Mouse (Mus musculus): Measurements from ENCODE around the gene Fam213b. TPM values are rescaled to one million over a fixed set of nuclear protein-coding genes. Genes with fewer than 3 reads are reported as not detected.

The Fam213b gene
- polyA plus RNA-seq, 1 experiment from 2014 or later: 42.1 TPM

DNA sequence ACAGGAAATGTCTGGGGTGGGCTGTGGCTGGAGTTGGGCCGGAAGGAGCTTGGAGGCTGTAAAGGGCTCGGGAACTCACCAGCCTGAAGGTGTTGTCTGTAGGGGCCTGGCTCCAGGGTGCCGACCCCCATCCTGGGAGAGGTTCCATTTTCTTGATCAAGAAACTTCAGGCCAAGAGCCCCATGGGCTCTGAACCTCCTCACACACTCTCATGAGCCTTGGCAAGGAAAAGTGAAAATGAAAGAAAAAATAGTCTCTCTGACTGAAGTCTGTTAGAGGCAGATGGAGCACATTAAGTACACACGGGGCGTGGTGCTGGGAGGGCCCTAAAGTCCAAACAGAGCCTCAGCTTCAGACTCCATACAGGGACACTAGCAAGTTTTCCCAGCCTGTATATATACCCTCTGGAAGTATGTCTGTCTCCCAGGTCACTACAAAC is 29.0 kb upstream of the Fam213b start:
- no peak overlapping the region for H3K9ac ChIP-seq (ENCODE audit: low read length)
- DNase-seq (ENCODE audit: low spot score) (no peak), ATAC-seq (ENCODE audit: insufficient read depth, low FRiP score, low TSS enrichment) (no peak)
- H3K27me3 ChIP-seq (ENCODE audit: control insufficient read depth, insufficient read depth, low read length): no peaks in the 10 kb centered on the region
- H3K4me1 ChIP-seq (ENCODE audit: control insufficient read depth, insufficient read depth, low read length): no peaks in the 10 kb centered on the region
- no peak overlapping the region for H3K4me3 ChIP-seq (ENCODE audit: low read depth, low read length)
- H3K9me3 ChIP-seq (ENCODE audit: control insufficient read depth, low read length): no peaks in the 10 kb centered on the region
- H3K27ac ChIP-seq (ENCODE audit: low read depth, low read length): no peak overlapping the region
- H3K36me3 ChIP-seq (ENCODE audit: control insufficient read depth, insufficient read depth, low read length): no peaks in the 10 kb centered on the region
- WGBS: 49% methylated on average over 5 of the region's 5 CpGs
- H3K4me2 ChIP-seq (ENCODE audit: low read depth): no peak overlapping the region

DNA sequence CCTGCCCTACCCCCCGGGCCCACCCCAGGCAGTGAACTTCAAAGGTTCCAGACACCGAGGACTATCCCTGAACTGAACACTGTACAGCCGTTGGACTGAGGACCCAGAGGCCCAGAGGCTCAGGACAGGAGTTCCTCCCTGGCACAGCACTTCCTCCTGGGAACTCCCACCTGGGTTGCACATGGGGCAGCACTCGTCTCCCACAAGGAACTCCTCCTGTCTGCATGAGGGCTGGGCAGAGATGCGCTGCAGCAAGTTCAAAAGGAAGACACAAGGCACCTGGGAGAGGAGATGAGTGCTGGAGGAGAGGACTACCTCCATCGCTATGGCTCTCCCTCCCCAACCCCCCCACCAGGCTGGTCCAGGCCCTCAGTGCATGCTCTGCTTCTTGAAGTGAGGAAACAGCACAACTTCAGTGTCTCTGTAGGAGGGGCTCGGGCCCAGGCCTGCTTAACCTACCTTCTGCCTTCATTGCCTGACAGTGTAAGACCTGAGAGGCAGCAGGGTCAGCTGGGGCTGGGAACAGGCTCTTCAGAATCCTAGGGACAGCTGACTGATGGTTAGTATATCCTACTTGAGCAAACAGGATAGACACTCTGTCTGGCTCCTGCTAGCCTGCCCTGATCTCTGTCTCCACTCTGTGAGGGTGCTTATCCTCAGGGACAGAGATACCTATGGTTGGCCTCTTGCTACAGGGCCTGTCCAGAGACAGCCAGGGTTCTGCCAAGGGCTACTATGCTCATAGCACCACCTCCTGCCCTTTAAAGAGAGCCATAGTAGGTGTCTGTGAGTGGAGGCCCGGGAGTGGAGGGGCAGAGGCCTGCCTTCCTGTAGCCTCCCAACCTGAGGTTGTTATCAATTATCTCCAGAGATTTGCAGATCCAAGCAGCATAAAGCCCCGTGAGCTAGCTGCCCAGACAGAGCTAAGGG is 28.3 kb upstream of the Fam213b start:
- ATAC-seq (ENCODE audit: insufficient read depth, low FRiP score, low TSS enrichment) (no peak), DNase-seq (ENCODE audit: low spot score) (no peak)
- Histone ChIP-seq H3K27me3 (ENCODE audit: control insufficient read depth, insufficient read depth, low read length) (no peaks in the 10 kb centered on the region), H3K27ac (ENCODE audit: low read depth, low read length) (no peak overlapping the region), H3K9me3 (ENCODE audit: control insufficient read depth, low read length) (no peaks in the 10 kb centered on the region), H3K4me2 (ENCODE audit: low read depth) (no peak overlapping the region), H3K4me3 (ENCODE audit: low read depth, low read length) (no peak overlapping the region), H3K36me3 (ENCODE audit: control insufficient read depth, insufficient read depth, low read length) (no peaks in the 10 kb centered on the region), H3K4me1 (ENCODE audit: control insufficient read depth, insufficient read depth, low read length) (no peaks in the 10 kb centered on the region), H3K9ac (ENCODE audit: low read length) (peak overlapping the region; percentile 10; the same call in 1 of the 2 replicates)
- WGBS: 67% methylated on average over 9 of the region's 9 CpGs

- no peak for ATAC-seq (ENCODE audit: insufficient read depth, low FRiP score, low TSS enrichment)
- WGBS: 59% methylated on average over 4 of the region's 4 CpGs
Observed at GRCm38 (mm10) chr4:154925413-154925812, 26.5 kb upstream of the Fam213b start.

DNA sequence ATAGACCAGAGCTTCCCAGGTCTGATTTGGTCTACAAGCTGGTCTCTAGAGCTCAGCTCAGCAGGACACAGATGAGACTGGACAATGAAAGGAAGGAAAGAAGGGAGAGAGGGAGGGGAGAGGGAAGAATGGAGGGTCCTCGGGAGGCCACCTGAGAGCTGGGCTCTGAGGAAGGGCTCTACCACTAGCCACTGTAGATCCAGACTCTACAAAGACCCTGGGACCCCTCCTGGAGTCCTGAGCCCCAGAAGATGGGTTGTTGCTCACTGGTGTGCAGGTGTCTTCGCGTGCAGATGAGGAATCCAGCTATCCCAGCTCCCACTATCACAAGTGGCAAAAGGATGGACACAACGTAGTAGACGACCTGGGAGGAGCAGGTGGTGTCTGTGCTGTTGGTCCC is 24.0 kb upstream of the Fam213b start:
- no peak overlapping the region for H3K9ac ChIP-seq (ENCODE audit: low read length)
- no peak overlapping the region for H3K4me2 ChIP-seq (ENCODE audit: low read depth)
- H3K9me3 ChIP-seq (ENCODE audit: control insufficient read depth, low read length): no peaks in the 10 kb centered on the region
- no peak overlapping the region for H3K27ac ChIP-seq (ENCODE audit: low read depth, low read length)
- H3K36me3 ChIP-seq (ENCODE audit: control insufficient read depth, insufficient read depth, low read length): no peaks in the 10 kb centered on the region
- DNase-seq (ENCODE audit: low spot score) (no peak), ATAC-seq (ENCODE audit: insufficient read depth, low FRiP score, low TSS enrichment) (no peak)
- no peak overlapping the region for H3K4me3 ChIP-seq (ENCODE audit: low read depth, low read length)
- no peaks in the 10 kb centered on the region for H3K27me3 ChIP-seq (ENCODE audit: control insufficient read depth, insufficient read depth, low read length)
- WGBS: 87% methylated on average over 5 of the region's 5 CpGs
- H3K4me1 ChIP-seq (ENCODE audit: control insufficient read depth, insufficient read depth, low read length): no peaks in the 10 kb centered on the region

More at GRCm38 (mm10) chr4:154925413-154925812, 26.5 kb upstream of the Fam213b start:
- Histone ChIP-seq H3K4me2 (ENCODE audit: low read depth) (no peak overlapping the region), H3K27ac (ENCODE audit: low read depth, low read length) (no peak overlapping the region), H3K9ac (ENCODE audit: low read length) (no peak overlapping the region), H3K4me3 (ENCODE audit: low read depth, low read length) (no peak overlapping the region), H3K9me3 (ENCODE audit: control insufficient read depth, low read length) (no peaks in the 10 kb centered on the region), H3K27me3 (ENCODE audit: control insufficient read depth, insufficient read depth, low read length) (no peaks in the 10 kb centered on the region), H3K36me3 (ENCODE audit: control insufficient read depth, insufficient read depth, low read length) (no peaks in the 10 kb centered on the region), H3K4me1 (ENCODE audit: control insufficient read depth, insufficient read depth, low read length) (no peaks in the 10 kb centered on the region)
- DNase-seq (ENCODE audit: low spot score): no peak

GRCm38 (mm10) chr4:154922291-154922690 is 23.4 kb upstream of the Fam213b start:
- Histone ChIP-seq H3K4me1 (ENCODE audit: control insufficient read depth, insufficient read depth, low read length) (no peaks in the 10 kb centered on the region), H3K27ac (ENCODE audit: low read depth, low read length) (no peak overlapping the region)
- WGBS: 86% methylated on average over 4 of the region's 4 CpGs

DNA sequence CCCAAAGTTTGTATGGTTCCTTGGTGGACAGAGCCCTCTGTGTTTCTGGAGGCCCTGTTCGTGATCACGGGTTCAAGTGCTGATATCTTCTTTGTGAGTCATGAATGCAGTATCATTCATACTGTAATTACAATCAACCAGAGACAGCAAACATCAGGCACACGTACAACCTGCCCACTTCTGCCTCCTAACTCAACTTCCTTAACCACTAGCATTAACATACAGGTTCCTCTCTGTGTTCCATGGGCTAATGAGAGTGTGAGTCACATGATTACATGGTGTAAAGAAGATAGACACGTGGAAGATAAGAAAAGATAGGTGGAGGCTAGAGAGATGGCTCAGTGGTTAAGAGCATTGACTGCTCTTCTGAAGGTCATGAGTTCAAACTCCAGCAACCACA is 17.7 kb upstream of the Fam213b start:
- H3K9ac ChIP-seq (ENCODE audit: low read length): no peak overlapping the region
- DNase-seq (ENCODE audit: low spot score): no peak
- no peaks in the 10 kb centered on the region for H3K9me3 ChIP-seq (ENCODE audit: control insufficient read depth, low read length)
- no peak overlapping the region for H3K4me2 ChIP-seq (ENCODE audit: low read depth)
- H3K27me3 ChIP-seq (ENCODE audit: control insufficient read depth, insufficient read depth, low read length): no peaks in the 10 kb centered on the region
- H3K27ac ChIP-seq (ENCODE audit: low read depth, low read length): no peak overlapping the region
- no peaks in the 10 kb centered on the region for H3K4me1 ChIP-seq (ENCODE audit: control insufficient read depth, insufficient read depth, low read length)
- ATAC-seq (ENCODE audit: insufficient read depth, low FRiP score, low TSS enrichment): no peak
- WGBS: 88% methylated on average over 4 of the region's 4 CpGs
- H3K4me3 ChIP-seq (ENCODE audit: low read depth, low read length): no peak overlapping the region
- no peaks in the 10 kb centered on the region for H3K36me3 ChIP-seq (ENCODE audit: control insufficient read depth, insufficient read depth, low read length)

More at GRCm38 (mm10) chr4:154922291-154922690, 23.4 kb upstream of the Fam213b start:
- Histone ChIP-seq H3K4me3 (ENCODE audit: low read depth, low read length) (no peak overlapping the region), H3K4me2 (ENCODE audit: low read depth) (no peak overlapping the region), H3K9me3 (ENCODE audit: control insufficient read depth, low read length) (no peaks in the 10 kb centered on the region), H3K27me3 (ENCODE audit: control insufficient read depth, insufficient read depth, low read length) (no peaks in the 10 kb centered on the region), H3K36me3 (ENCODE audit: control insufficient read depth, insufficient read depth, low read length) (no peaks in the 10 kb centered on the region), H3K9ac (ENCODE audit: low read length) (no peak overlapping the region)
- DNase-seq (ENCODE audit: low spot score) (no peak), ATAC-seq (ENCODE audit: insufficient read depth, low FRiP score, low TSS enrichment) (no peak)

DNA sequence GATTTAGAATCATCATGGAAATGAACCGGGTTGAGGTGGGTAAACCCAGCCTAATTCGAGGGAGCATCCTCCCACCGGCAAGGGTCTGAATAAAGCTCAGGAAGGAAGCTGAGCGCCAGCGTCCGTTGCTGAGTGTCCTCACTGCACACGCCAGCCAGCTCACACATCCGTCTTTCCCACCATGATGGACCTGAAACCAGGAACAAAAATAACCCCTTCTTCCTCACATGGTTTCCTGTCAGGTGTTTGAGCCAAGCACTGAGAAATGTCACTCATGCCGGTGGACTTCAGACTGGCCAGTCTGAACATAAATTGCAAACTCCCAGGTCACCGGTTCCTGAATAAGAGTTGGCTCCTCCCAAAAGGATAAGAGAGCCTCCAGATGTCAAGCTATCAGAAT is 16.4 kb upstream of the Fam213b start:
- ATAC-seq (ENCODE audit: insufficient read depth, low FRiP score, low TSS enrichment) (no peak), DNase-seq (ENCODE audit: low spot score) (no peak)
- H3K27ac ChIP-seq (ENCODE audit: low read depth, low read length): no peak overlapping the region
- no peak overlapping the region for H3K9ac ChIP-seq (ENCODE audit: low read length)
- H3K36me3 ChIP-seq (ENCODE audit: control insufficient read depth, insufficient read depth, low read length): no peaks in the 10 kb centered on the region
- H3K27me3 ChIP-seq (ENCODE audit: control insufficient read depth, insufficient read depth, low read length): no peaks in the 10 kb centered on the region
- H3K4me2 ChIP-seq (ENCODE audit: low read depth): no peak overlapping the region
- H3K9me3 ChIP-seq (ENCODE audit: control insufficient read depth, low read length): no peaks in the 10 kb centered on the region
- H3K4me1 ChIP-seq (ENCODE audit: control insufficient read depth, insufficient read depth, low read length): no peaks in the 10 kb centered on the region
- 85% methylated on average over 10 of the region's 10 CpGs for WGBS
- no peak overlapping the region for H3K4me3 ChIP-seq (ENCODE audit: low read depth, low read length)

- no peak overlapping the region for H3K4me3 ChIP-seq (ENCODE audit: low read depth, low read length)
- no peak overlapping the region for H3K27ac ChIP-seq (ENCODE audit: low read depth, low read length)
- DNase-seq (ENCODE audit: low spot score): no peak
- 80% methylated on average over 3 of the region's 3 CpGs for WGBS
- H3K9ac ChIP-seq (ENCODE audit: low read length): no peak overlapping the region
- H3K4me2 ChIP-seq (ENCODE audit: low read depth): no peak overlapping the region
- no peak for ATAC-seq (ENCODE audit: insufficient read depth, low FRiP score, low TSS enrichment)
- no peaks in the 10 kb centered on the region for H3K4me1 ChIP-seq (ENCODE audit: control insufficient read depth, insufficient read depth, low read length)
- H3K36me3 ChIP-seq (ENCODE audit: control insufficient read depth, insufficient read depth, low read length): no peaks in the 10 kb centered on the region
- no peaks in the 10 kb centered on the region for H3K9me3 ChIP-seq (ENCODE audit: control insufficient read depth, low read length)
- no peaks in the 10 kb centered on the region for H3K27me3 ChIP-seq (ENCODE audit: control insufficient read depth, insufficient read depth, low read length)
Observed at GRCm38 (mm10) chr4:154914707-154915106, 15.8 kb upstream of the Fam213b start.

DNA sequence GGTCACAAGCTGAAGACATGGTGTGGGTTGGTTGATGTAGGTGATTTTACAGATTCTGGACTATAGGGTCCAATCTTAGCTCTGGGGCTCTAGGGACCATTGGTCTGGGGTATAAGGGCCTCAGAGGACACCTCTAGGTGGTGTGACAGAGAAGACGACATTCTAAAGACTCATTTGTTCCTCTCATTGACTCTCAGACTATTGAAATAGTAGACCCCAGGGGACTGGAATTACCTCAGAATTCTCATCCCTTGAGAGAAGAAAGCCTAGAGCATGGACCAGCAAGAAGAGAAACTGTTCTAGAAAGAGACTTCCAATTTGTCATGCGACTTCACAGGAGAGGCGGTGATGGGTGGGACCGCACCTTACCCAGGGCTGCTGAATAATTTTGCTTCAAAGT is 15.3 kb upstream of the Fam213b start:
- Histone ChIP-seq H3K9ac (ENCODE audit: low read length) (no peak overlapping the region), H3K9me3 (ENCODE audit: control insufficient read depth, low read length) (no peaks in the 10 kb centered on the region), H3K4me3 (ENCODE audit: low read depth, low read length) (no peak overlapping the region), H3K4me2 (ENCODE audit: low read depth) (no peak overlapping the region), H3K36me3 (ENCODE audit: control insufficient read depth, insufficient read depth, low read length) (no peaks in the 10 kb centered on the region), H3K27me3 (ENCODE audit: control insufficient read depth, insufficient read depth, low read length) (no peaks in the 10 kb centered on the region), H3K4me1 (ENCODE audit: control insufficient read depth, insufficient read depth, low read length) (no peaks in the 10 kb centered on the region), H3K27ac (ENCODE audit: low read depth, low read length) (no peak overlapping the region)
- ATAC-seq (ENCODE audit: insufficient read depth, low FRiP score, low TSS enrichment) (no peak), DNase-seq (ENCODE audit: low spot score) (no peak)
- 93% methylated on average over 4 of the region's 4 CpGs for WGBS

Measured in neural tube, embryonic 11.5 days (tissue).